Mouse (Mus musculus) kidney, embryonic 15.5 days (tissue): ENCODE results near the gene Rffl. TPM values are rescaled to one million over a fixed set of nuclear protein-coding genes. Genes with fewer than 3 reads are reported as not detected.
A peak's percentile ranks its signal among the peaks of the same experiment; 100 is the strongest.
"Not testable (repeated sequence)": the region's sequence is repeated elsewhere in the genome, so short reads cannot be mapped to it uniquely, and the experiment has no call there.

Source experiments
- ATAC-seq: fragments of 200-750 bp; cut with Nextera tagmentation; replicated peaks from 2 replicates; pipeline ENCODE4 v1.8.0; 2017; ENCODE audit warnings: moderate TSS enrichment; ENCODE audit not compliant: low FRiP score
- H3K27ac ChIP-seq: fragments of 300-500 bp; sonication (generic); 2 replicates; pipeline ENCODE4 v1.5.1; 2015; ENCODE audit warnings: mild to moderate bottlenecking, inconsistent platforms
- H3K27me3 ChIP-seq: fragments of 300-500 bp; sonication (generic); 2 replicates; pipeline ENCODE4 v1.6.1; 2015; ENCODE audit warnings: inconsistent platforms
- H3K36me3 ChIP-seq: fragments of 300-500 bp; sonication (generic); 2 replicates; pipeline ENCODE4 v1.6.1; 2015; ENCODE audit warnings: inconsistent platforms
- H3K4me1 ChIP-seq: fragments of 300-500 bp; sonication (generic); 2 replicates; pipeline ENCODE4 v1.6.1; 2015; ENCODE audit warnings: inconsistent platforms
- H3K4me2 ChIP-seq: fragments of 300-500 bp; sonication (generic); 2 replicates; pipeline ENCODE4 v1.6.1; 2015; ENCODE audit warnings: moderate library complexity, mild to moderate bottlenecking, inconsistent platforms
- H3K4me3 ChIP-seq: fragments of 300-500 bp; sonication (generic); replicated peaks from 2 replicates; pipeline ENCODE4 v1.5.1; 2015; ENCODE audit warnings: mild to moderate bottlenecking, inconsistent platforms
- H3K9ac ChIP-seq: fragments of 300-500 bp; sonication (generic); 2 replicates; pipeline ENCODE4 v1.6.1; 2015; ENCODE audit warnings: mild to moderate bottlenecking, inconsistent platforms
- H3K9me3 ChIP-seq: fragments of 300-500 bp; sonication (generic); replicated peaks from 2 replicates; pipeline ENCODE4 v1.6.1; 2016; ENCODE audit warnings: inconsistent platforms
- WGBS: fragments of 180-500 bp; shearing (Covaris S2); methylation state at CpG from one replicate; pipeline ENCODE4 v1.1.7; 2015; ENCODE audit warnings: mixed read lengths; 5-methylcytosine and 5-hydroxymethylcytosine counted together
- polyA plus RNA-seq: library from polyadenylated mRNA; unstranded; fragments of >200 nt; fragmentation: Nextera tagmentation; extraction: Ambion mirVana; gene quantifications from 2 replicates; pipeline ENCODE4 v1.2.1, GENCODE M21; 2015

The Rffl gene
- polyA plus RNA-seq, 1 experiment from 2014 or later, result 23.6 TPM

DNA sequence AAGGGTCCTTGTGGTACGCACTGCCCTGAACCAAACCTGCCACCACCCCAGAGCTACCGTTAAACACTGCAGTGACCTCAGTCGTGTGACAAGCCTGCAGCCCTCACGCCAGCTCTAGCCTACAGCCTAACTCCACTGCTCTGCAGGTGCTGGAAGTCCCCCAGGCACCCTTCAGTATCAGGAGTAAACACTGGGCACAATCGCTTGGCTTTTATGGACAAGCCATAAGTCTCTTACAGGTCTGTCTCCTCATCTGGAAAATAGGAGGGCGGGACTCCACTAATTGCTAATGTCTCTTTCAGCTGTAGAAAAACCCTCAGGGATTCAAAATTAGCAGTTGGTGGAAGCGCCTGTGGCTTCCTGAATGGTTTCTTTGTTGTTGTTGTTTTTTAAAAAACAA, 33.8 kb downstream of the Rffl start:
- Histone ChIP-seq H3K4me3 (no peak overlapping the region), H3K4me1 (peaks cover 52% of the 10 kb centered on the region), H3K9me3 (no peaks in the 10 kb centered on the region), H3K9ac (no peak overlapping the region), H3K4me2 (no peak overlapping the region), H3K27ac (0 out of 2 replicates have a peak overlapping the region, but pooled peaks have one; percentile 42), H3K36me3 (0 out of 2 replicates have a peak, but pooled peaks cover 3% of the 10 kb centered on the region), H3K27me3 (no peaks in the 10 kb centered on the region)
- WGBS, result 37% methylated on average over 7 of the region's 7 CpGs
- 0 out of 2 replicates have a peak, but pooled peaks have one; percentile 46 for ATAC-seq

DNA sequence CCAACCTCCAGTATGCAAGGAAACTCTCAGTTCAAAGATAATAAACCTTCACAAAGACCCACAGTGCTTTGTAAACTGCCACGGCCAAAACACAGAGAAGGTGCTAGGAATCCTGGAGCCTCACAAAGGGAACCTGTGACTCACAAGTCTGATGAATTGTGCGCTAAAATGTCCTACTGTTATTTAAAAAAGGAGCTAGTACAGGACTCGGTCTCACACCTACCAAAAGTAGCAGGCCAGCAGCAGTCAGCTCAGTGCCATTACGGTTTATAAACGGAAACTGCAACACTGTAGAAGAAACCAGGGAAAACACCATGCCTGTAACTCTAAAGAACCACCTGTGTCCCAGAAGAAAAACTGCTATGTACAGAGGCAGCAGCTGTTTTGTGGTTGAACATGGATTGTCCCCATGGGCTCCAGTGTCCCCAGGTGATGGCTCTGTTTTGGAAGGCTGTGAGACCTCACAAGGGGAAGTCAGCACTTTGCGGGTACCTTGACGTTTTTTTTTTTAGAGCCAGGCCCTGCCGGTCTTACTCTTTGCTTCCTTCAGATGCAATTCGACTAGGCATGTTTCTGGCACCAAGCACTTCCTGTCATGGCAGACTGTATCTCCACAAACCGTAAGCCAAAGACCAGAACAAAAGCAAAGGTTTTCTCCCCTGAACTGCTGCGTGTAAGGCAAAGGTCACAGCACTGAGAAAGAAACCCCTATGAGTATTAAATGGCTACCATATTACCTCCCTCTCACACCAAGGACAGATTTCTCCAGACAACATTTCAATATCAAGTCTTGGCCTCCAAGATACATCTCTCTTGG, 35.2 kb downstream of the Rffl start:
- Histone ChIP-seq H3K4me3 (no peak overlapping the region), H3K4me1 (peaks cover 62% of the 10 kb centered on the region), H3K36me3 (0 out of 2 replicates have a peak, but pooled peaks cover 3% of the 10 kb centered on the region), H3K27me3 (no peaks in the 10 kb centered on the region), H3K4me2 (no peak overlapping the region), H3K27ac (peak overlapping the region; percentile 48), H3K9ac (no peak overlapping the region), H3K9me3 (no peaks in the 10 kb centered on the region)
- 61% methylated on average over 11 of the region's 11 CpGs for WGBS
- no peak for ATAC-seq

DNA sequence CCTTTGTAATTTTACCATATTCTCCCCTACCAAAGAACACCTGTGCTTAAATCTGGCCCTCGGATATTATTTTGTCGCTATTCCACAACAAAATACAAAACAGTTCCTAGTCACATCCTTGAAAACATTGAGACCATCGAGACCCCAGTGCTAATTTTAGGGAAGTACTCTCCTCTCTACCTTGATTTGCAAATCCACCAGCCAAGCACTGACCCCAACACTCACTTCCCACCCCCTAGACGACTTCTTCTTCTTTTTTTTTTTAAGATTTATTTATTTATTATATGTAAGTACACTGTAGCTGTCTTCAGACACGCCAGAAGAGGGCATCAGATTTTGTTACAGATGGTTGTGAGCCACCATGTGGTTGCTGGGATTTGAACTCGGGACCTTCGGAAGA, 36.7 kb downstream of the Rffl start:
- H3K4me2 ChIP-seq, H3K9ac ChIP-seq, ATAC-seq, H3K27me3 ChIP-seq, H3K36me3 ChIP-seq, H3K4me3 ChIP-seq, H3K9me3 ChIP-seq: not testable (repeated sequence)
- Histone ChIP-seq H3K4me1 (peaks cover 59% of the 10 kb centered on the region), H3K27ac (peak overlapping the region; percentile 56; the same call in 1 of the 2 replicates)
- 85% methylated on average over 7 of the region's 7 CpGs for WGBS

DNA sequence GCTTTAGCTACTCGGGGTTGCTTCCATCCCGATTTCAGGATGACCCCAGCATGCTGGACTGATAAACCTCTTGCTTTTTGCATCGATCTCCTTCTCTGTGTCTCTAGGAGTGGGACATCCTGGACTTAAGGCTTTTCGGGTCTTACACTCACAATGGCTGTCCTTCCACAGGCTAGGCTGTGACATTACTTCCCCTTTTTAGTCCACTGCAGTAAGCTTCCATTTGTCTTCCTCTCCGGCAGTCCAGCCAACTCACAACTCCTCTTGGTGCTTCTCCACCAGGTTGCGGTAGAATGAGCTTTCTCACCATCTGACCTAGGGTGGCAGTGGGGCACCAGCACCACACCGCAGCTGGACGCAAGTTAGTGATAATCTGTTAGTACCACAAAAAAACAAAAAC, 37.1 kb downstream of the Rffl start:
- Histone ChIP-seq H3K36me3 (0 out of 2 replicates have a peak, but pooled peaks cover 3% of the 10 kb centered on the region), H3K27me3 (no peaks in the 10 kb centered on the region), H3K4me1 (peaks cover 59% of the 10 kb centered on the region), H3K4me3 (no peak overlapping the region), H3K27ac (peak overlapping the region; percentile 56; the same call in 1 of the 2 replicates), H3K9ac (no peak overlapping the region), H3K4me2 (no peak overlapping the region), H3K9me3 (no peaks in the 10 kb centered on the region)
- 79% methylated on average over 8 of the region's 8 CpGs for WGBS
- no peak for ATAC-seq

DNA sequence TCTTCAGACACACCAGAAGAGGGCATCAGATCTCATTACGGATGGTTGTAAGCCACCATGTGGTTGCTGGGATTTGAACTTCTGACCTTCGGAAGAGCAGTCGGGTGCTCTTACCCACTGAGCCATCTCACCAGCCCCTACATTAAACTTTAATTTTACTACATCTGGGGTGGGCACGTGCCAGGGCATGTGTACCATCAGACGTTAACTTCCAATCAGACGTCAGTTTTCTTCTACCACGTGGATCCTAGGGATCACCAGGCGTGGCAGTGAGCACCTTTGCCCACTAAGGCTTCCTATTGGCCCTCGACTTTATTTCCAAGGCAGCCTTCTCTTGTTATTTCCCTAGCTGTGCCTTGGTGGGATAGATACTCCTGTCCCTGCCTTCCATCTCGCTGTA, 38.6 kb downstream of the Rffl start:
- H3K4me2 ChIP-seq, H3K4me3 ChIP-seq, ATAC-seq, H3K9me3 ChIP-seq, H3K36me3 ChIP-seq, H3K27ac ChIP-seq, H3K9ac ChIP-seq, H3K27me3 ChIP-seq: not testable (repeated sequence)
- 83% methylated on average over 10 of the region's 10 CpGs for WGBS
- H3K4me1 ChIP-seq, result peaks cover 44% of the 10 kb centered on the region

DNA sequence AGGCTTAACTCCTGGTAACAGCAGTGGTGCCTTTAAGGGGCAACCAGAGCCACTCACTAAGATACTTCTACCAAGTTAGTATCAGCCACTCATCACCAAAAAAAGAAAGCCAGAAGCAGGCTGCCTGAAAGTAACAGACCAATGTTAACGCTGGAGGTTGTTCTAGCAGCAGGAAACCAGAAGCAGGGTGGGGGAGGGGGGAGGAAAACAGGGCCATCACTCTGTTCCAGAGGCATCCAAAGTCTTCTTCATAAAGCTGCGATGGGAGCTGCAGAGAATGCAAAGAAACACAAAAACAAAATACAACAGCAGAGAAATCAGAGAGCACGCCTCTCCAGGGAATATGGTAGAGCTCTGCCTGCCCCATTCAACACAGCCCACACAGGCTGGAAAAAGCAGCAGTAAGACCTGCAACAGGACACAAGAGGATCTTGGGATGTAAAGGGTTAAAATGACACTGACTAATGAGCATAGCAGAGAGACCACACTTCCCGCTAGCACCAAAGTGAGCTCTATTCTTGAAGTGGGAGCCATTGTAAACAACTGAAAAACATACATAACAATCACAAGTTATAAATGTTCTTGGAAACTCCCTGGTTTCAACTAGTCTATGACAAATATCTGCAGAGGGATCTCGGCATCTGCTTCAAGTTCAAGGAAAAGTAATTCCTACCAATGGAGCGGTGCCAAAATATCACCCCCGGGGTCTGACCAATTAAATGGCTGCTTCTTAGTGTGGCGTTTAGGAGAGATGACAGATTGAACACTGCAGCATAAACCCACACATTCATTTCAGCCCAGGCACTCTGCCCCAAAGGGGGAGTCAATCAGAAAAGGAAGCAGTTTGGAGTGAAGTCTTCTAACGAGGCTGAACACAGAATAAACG, 39.8 kb downstream of the Rffl start:
- no peak overlapping the region for H3K9ac ChIP-seq
- H3K27me3 ChIP-seq, result no peaks in the 10 kb centered on the region
- H3K4me2 ChIP-seq, result peak overlapping the region; percentile 42
- H3K9me3 ChIP-seq, result no peaks in the 10 kb centered on the region
- H3K27ac ChIP-seq, result peak overlapping the region; percentile 57
- 20% methylated on average over 10 of the region's 10 CpGs for WGBS
- 0 out of 2 replicates have a peak, but pooled peaks cover 1% of the 10 kb centered on the region for H3K36me3 ChIP-seq
- H3K4me1 ChIP-seq, result peaks cover 35% of the 10 kb centered on the region
- no peak for ATAC-seq
- 0 out of 2 replicates have a peak overlapping the region, but pooled peaks have one; percentile 6 for H3K4me3 ChIP-seq

DNA sequence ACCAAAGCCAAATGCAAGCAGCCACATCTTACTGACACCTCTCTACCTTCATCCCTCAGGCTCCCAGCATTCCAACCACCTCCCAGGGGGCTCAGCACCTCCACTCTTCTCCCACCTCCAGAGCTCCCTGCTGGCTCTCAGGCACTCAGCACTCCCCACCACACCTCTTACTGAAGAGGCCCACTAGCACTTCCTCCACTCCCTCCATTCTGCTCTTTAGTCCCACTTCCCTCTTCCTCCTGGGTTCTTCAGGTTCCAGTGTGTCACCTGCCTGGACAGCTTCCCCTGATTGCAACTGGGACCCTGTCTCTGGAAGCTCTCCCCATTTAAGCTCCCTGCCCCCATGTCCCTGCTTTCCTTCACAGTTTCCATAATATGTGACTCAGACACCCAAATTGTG, 44.2 kb downstream of the Rffl start:
- H3K36me3 ChIP-seq, result no peaks in the 10 kb centered on the region
- H3K9ac ChIP-seq, result no peak overlapping the region
- H3K4me3 ChIP-seq, result no peak overlapping the region
- H3K4me1 ChIP-seq, result peaks cover 12% of the 10 kb centered on the region
- no peak overlapping the region for H3K4me2 ChIP-seq
- H3K9me3 ChIP-seq, result no peaks in the 10 kb centered on the region
- no peak overlapping the region for H3K27ac ChIP-seq
- ATAC-seq, result no peak
- no peaks in the 10 kb centered on the region for H3K27me3 ChIP-seq

DNA sequence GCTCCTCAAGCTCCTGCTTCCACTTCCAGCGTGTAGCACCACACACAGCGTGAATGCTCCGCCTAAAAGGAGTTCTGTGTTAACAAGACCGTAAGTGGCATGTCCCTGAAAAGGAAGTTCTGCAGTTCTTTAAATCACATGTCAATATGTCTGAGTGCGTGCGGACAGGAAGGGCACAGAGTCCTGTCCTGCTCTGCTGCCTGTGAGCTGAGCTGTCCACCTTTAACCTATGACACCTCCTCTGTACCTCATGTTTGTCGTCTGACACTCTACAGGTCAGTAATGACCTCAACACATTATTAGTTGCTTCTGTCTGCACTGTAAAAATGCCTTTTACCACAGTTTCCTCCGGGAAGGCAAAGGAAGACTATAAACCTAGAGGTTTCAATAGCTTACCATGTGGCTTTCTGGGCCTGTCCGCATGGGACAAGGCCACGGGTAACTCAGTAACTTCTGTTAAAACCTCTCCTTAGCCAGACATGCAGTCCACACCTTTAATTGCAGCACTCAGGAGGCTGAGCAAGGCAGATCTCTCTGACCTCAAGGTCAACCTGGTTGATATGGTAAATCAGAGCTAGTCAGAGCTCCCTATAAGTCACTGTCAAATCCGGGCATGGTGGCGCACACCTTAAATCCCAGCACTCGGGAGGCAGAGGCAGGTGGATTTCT, 50.1 kb downstream of the Rffl start:
- Histone ChIP-seq H3K9ac (no peak overlapping the region), H3K36me3 (no peaks in the 10 kb centered on the region), H3K27me3 (no peaks in the 10 kb centered on the region), H3K4me2 (no peak overlapping the region), H3K4me3 (no peak overlapping the region), H3K9me3 (no peaks in the 10 kb centered on the region), H3K4me1 (peaks cover 25% of the 10 kb centered on the region), H3K27ac (no peak overlapping the region; the same call in 1 of the 2 replicates)
- ATAC-seq, result 0 out of 2 replicates have a peak, but pooled peaks have one; percentile 28
- 55% methylated on average over 13 of the region's 13 CpGs for WGBS

DNA sequence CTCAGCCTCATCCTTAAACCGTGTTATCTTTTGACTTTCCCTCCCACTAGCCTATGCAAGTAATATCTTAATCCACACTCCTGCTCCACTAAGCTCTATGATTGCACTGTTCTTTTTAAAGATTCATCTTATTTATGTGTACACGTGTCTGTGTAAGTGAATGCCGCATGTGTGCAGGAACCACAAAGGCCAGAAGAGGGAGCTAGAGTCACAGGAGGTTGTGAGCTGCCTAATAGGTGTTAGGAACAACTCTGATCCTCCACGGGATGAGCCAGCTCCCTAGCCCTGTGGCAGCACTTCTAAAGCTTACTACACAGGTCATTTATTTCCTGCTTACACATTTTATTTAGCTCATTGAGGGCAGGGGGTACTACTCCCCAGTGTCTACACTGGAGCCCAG, 51.7 kb downstream of the Rffl start:
- no peaks in the 10 kb centered on the region for H3K27me3 ChIP-seq
- ATAC-seq, result no peak
- WGBS, result 55% methylated on average over 4 of the region's 4 CpGs
- H3K9ac ChIP-seq, result no peak overlapping the region
- H3K27ac ChIP-seq, result peak overlapping the region; percentile 70
- H3K36me3 ChIP-seq, result no peaks in the 10 kb centered on the region
- H3K4me2 ChIP-seq, result no peak overlapping the region
- peaks cover 35% of the 10 kb centered on the region for H3K4me1 ChIP-seq
- no peaks in the 10 kb centered on the region for H3K9me3 ChIP-seq
- H3K4me3 ChIP-seq, result no peak overlapping the region

DNA sequence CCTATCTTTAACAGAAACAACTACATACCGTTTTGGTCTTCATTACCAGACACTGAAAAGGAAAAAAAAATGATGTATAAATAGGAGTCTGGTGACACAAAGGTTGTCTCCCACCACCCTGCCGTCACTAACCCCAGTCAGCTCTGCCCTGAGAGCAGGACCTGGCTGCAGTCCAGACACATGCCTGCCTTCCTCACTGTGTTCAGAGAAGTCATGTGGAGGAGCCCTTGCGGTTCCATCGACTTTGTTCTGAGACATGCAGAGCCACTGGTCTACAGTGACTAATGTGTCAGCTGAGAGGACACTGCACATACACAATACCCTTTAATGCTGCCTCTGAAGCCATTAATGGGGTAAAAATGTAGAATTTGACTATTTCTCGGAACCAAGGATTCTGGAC, 62.5 kb downstream of the Rffl start:
- Histone ChIP-seq H3K4me1 (peaks cover 24% of the 10 kb centered on the region), H3K36me3 (peaks cover 61% of the 10 kb centered on the region), H3K4me3 (no peak overlapping the region), H3K9ac (no peak overlapping the region), H3K9me3 (no peaks in the 10 kb centered on the region), H3K27me3 (no peaks in the 10 kb centered on the region), H3K27ac (no peak overlapping the region), H3K4me2 (no peak overlapping the region)
- ATAC-seq, result no peak
- 64% methylated on average over 5 of the region's 5 CpGs for WGBS

DNA sequence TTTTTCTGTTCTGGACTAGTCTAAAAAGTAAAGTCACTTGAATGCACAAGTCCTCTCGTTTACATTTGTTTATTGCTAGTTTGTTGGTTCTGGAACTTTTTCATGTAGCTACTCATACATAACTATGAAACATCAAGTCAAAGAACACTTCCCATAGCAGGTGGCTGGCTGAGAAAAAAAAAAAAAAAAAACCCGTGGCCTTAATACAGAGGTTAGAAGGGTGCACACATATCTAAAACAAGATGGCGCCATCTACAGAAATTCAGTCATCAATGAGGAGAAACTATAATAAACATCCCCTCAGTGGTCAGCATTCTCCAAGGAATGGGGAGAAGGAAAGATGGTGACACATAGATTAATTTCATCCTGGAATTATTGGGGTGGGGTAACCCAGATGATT, 63.6 kb downstream of the Rffl start:
- ATAC-seq, result no peak
- Histone ChIP-seq H3K36me3 (peaks cover 72% of the 10 kb centered on the region), H3K9ac (no peak overlapping the region), H3K27ac (no peak overlapping the region), H3K4me3 (no peak overlapping the region), H3K9me3 (no peaks in the 10 kb centered on the region), H3K27me3 (no peaks in the 10 kb centered on the region), H3K4me1 (peaks cover 13% of the 10 kb centered on the region), H3K4me2 (no peak overlapping the region)
- WGBS, result 87% methylated on average over 3 of the region's 3 CpGs
